Mouse (Mus musculus) thymus, postnatal 25 days (tissue): ENCODE results near the gene Kcnj6.

ENCODE experiments used
- DNase-seq: peaks from one replicate; pipeline ENCODE4 v3.0.0; 2022

Gene Kcnj6

GRCm38 (mm10) chr16:94760732-94761131 is 236.8 kb downstream of the Kcnj6 start:
- DNase-seq = no peak

DNA sequence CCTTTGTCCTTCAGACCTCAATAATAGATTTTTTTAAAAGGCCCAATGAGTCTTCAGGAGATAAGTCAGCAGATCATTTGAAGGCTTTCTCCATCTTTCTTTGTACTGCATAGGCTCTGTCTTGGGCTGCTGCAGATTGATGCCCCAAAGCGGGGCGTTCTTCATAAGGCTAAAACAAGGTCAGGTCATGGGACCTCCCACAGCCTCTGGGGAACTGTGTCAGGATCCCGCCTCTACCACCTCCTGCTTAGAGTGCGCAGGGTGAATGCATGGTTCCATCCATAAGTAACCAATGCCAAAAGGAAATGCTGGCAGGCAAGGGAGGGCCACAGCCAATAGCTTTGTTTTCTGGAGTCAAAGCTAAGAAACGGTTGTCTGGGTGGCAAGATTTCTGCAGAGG is 237.7 kb downstream of the Kcnj6 start:
- DNase-seq = no peak

- no peak for DNase-seq
Observed at GRCm38 (mm10) chr16:94758606-94759005, 238.9 kb downstream of the Kcnj6 start.

GRCm38 (mm10) chr16:94756352-94756751 is 241.1 kb downstream of the Kcnj6 start:
- no peak for DNase-seq

DNA sequence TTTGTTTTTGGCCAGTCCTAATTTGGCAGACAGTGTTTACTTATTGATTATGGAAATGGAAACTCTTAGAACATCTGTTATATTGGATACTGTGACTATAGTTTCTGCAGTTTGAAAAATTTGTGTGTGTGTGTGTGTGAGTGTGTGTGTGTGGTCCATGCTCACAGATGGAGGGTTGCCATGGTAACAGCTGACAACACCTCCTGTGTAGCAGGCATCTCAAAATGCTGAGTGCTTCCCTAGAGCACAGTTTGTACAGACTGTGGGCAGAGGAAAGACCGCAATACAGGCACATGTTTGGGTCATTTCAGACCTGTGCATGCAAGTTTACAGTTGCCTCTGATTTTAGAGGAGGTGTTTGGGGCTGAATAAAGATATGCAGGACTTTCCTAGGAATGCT is 244.0 kb downstream of the Kcnj6 start:
- no peak for DNase-seq

- no peak for DNase-seq
Observed at GRCm38 (mm10) chr16:94752781-94753180, 244.7 kb downstream of the Kcnj6 start.

- DNase-seq = no peak
Observed at GRCm38 (mm10) chr16:94745016-94745415, 252.5 kb downstream of the Kcnj6 start.

DNA sequence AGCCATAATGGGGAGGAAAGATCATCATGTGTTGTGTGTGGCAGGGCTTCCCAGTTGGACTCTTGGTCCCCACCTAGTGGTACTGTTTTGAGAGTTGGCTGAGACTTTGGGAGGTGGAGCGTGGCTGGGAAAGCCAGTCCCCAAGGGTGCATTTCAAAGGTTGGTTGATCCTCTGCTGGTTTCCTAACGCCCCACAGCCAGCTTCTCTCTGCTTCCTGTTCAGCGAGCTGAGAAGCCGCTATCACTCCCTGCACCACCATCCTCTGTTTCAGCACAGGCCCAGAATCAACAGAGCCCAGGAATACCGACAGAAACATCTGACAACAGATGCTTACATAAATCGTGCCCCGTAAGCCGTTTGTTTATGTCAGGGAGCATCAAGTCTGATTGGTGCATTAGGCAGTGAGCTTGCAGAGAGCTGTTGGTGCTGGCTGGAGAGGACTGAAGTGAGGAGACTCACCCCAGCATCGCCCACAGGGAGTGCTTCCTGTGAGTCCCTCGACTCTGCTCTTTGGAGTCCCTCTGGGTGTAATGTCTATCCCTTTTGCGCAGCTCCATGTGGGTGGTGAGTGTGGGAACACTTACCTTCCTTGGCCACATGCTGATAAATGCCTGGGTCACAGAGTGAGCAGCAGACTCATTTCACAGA is 253.5 kb downstream of the Kcnj6 start:
- peak; percentile 13 for DNase-seq

DNA sequence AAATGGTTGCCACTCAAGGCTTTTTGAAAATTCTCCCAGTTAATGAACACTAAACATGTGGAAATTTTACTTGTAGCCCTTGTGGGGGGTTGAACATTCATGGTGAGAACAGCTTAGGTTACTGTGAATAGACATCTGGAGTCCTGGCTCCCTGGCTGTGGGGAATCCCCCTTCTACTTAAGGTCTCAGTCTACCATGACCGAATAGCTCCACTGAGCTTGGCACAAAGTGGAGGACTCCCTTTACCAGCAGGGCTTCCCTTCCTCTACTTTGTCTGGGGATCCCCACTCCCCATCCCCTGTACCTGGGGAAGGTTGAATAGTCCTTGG is 260.2 kb downstream of the Kcnj6 start:
- no peak for DNase-seq

- DNase-seq = no peak
Observed at GRCm38 (mm10) chr16:94736462-94737358, 260.8 kb downstream of the Kcnj6 start.

DNA sequence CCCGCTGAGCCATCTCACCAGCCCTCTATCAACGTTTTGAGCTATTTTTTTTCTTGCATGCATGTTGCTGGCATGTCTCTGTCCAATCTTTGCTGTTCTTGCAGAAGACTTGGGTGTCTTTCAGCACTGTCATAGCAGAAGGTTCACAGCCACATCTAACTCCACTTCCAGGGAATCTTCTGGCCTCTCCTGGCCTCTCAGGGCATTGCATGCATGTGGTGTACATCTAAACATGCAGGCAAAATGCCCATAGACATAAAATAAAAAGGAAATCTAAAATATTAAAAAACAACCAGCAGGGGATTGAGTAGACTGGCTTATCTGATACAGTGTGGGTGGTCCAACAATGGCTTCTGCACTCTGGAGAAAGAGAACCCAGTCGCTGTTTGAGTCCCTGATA is 262.0 kb downstream of the Kcnj6 start:
- no peak for DNase-seq

- DNase-seq = no peak
Observed at GRCm38 (mm10) chr16:94731027-94731426, 266.5 kb downstream of the Kcnj6 start.

- DNase-seq = no peak
Observed at GRCm38 (mm10) chr16:94729236-94729635, 268.3 kb downstream of the Kcnj6 start.

- peak; percentile 30 for DNase-seq
Observed at GRCm38 (mm10) chr16:94724747-94725211, 272.7 kb downstream of the Kcnj6 start.

- DNase-seq = peak; percentile 76
Observed at GRCm38 (mm10) chr16:94724061-94724596, 273.4 kb downstream of the Kcnj6 start.

GRCm38 (mm10) chr16:94722936-94723335 is 274.6 kb downstream of the Kcnj6 start:
- no peak for DNase-seq

DNA sequence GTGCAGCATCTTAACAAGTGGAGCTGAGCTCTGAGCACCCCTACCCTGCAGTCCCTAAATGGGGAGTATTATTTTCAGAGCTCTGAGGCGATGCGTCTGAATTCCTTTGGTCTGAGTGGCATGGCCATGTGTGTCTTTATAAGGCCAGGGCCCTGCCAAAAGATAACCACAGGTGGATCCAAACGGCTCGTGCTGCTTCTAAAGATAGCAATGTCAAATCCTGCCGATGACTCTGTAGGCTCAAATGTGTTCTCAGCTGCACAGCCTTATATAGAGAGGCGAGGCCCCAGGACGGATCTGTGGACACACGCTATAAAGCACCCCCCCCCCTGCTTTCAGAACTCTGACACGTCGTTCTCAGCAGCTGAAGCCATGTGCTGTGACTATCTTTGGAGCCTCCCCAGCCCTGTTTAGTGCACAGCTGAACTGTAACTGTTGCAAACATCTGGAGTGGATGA is 275.9 kb downstream of the Kcnj6 start:
- no peak for DNase-seq

GRCm38 (mm10) chr16:94720476-94721153 is 276.9 kb downstream of the Kcnj6 start:
- no peak for DNase-seq

- no peak for DNase-seq
Observed at GRCm38 (mm10) chr16:94719488-94719887, 278.0 kb downstream of the Kcnj6 start.

DNA sequence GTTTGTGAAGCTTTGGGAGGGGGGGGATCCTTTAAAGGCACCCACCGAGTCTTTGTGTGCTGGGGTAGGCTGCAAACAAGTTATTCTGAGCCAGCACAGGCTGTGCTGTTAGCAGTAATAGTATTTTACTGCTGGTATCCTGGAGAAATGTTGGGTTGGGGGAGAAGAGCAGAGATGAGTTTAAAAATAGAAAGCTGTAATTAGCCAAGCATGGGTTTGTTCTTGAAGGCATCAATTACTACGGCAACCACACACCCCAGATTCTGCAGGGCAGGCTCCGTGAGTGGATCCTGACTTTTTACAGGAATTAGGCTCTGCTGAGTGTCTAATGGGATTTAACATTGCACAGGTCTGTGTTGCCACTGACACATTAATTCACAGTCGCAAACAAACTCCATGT is 278.6 kb downstream of the Kcnj6 start:
- no peak for DNase-seq

DNA sequence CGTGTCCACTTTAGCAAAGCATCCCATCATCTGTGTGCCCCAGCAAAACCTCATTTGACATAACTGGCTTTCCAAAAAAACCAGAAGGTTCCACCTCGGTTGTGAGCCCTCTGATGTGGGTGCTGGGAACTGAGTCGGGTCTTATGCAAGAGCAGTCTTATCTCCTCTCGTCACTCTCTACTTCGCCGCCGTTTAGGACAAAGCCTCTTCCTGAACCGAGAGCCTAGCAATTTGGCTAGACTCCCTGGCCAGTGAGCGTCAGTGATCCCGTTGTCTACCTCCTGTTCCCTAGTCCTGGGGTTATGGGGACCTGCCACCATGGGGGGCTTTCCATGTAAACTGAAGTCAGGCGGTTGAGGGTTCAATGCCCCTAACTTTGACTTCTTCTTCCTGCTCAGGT is 280.4 kb downstream of the Kcnj6 start:
- DNase-seq = no peak

GRCm38 (mm10) chr16:94714483-94714882 is 283.0 kb downstream of the Kcnj6 start:
- no peak for DNase-seq

DNA sequence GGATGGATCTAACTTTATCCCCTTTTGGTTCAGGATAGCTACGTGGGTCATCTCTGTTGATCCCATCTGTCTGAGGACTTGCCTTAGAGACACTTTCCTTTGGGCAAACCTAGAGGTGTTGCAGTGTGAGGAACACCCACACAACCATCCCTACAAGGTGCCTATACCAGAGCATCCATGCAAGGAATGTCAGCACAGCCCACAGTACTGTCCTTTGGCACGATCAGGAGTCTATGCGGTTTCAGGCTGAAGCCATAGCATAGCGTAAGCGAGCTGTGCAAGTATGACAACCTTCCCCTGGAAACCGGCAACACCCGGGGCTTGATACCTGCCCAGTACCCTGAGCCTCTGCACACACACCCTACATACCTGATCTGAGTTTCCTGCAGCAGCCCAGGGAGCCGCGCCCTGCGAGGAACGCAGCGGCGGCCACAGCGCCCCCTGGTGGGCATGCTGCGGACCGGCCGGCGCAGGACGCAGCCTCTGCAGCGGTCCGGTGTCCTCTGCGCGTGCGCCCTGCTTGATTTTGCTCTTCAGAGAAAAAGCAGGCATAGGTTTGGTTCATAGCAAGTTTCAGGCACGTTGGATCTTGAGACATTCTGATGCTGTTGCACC is 283.9 kb downstream of the Kcnj6 start:
- peak; percentile 84 for DNase-seq
